Mouse (Mus musculus) hindbrain, embryonic 16.5 days (tissue): Measurements from ENCODE around the gene Nol7. TPM values are rescaled to one million over a fixed set of nuclear protein-coding genes. Genes with fewer than 3 reads are reported as not detected.
A peak's percentile ranks its signal among the peaks of the same experiment; 100 is the strongest.

Experiments used
- ATAC-seq: fragments of 200-750 bp; cut with Nextera tagmentation; 2 replicates; pipeline ENCODE4 v1.8.0; 2017; ENCODE audit warnings: moderate TSS enrichment, moderate library complexity
- H3K27ac ChIP-seq: fragments of 300-500 bp; sonication (generic); 2 replicates; pipeline ENCODE4 v1.5.1; 2014; ENCODE audit warnings: low read depth, mild to moderate bottlenecking, control low read depth, low read length, moderate library complexity
- H3K27me3 ChIP-seq: fragments of 300-500 bp; sonication (generic); replicated peaks from 2 replicates; pipeline ENCODE4 v1.6.1; 2014; ENCODE audit warnings: low read length; ENCODE audit not compliant: control insufficient read depth, insufficient read depth
- H3K36me3 ChIP-seq: fragments of 300-500 bp; sonication (generic); 2 replicates; pipeline ENCODE4 v1.6.1; 2014; ENCODE audit warnings: mild to moderate bottlenecking, low read length, moderate library complexity, mixed read lengths; ENCODE audit not compliant: control insufficient read depth, insufficient read depth
- H3K4me1 ChIP-seq: fragments of 300-500 bp; sonication (generic); 2 replicates; pipeline ENCODE4 v1.6.1; 2014; ENCODE audit warnings: low read depth, low read length; ENCODE audit not compliant: control insufficient read depth, insufficient read depth
- H3K4me2 ChIP-seq: fragments of 300-500 bp; sonication (generic); 2 replicates; pipeline ENCODE4 v1.6.1; 2014; ENCODE audit warnings: mild to moderate bottlenecking, low read length, control low read depth, moderate library complexity
- H3K4me3 ChIP-seq: fragments of 300-500 bp; sonication (generic); 2 replicates; pipeline ENCODE4 v1.5.1; 2014; ENCODE audit warnings: mild to moderate bottlenecking, low read length, control low read depth, moderate library complexity
- H3K9ac ChIP-seq: fragments of 300-500 bp; sonication (generic); 2 replicates; pipeline ENCODE4 v1.6.1; 2014; ENCODE audit warnings: low read depth, mild to moderate bottlenecking, control low read depth, low read length, moderate library complexity
- H3K9me3 ChIP-seq: fragments of 300-500 bp; sonication (generic); 2 replicates; pipeline ENCODE4 v1.6.1; 2014; ENCODE audit warnings: mild to moderate bottlenecking, low read length, moderate library complexity; ENCODE audit not compliant: control insufficient read depth
- WGBS: fragments of 180-500 bp; shearing (Covaris S2); extraction: QIAGEN DNeasy Blood & Tissue Kit; methylation state at CpG from one replicate; pipeline ENCODE4 v1.1.7; 2014; 5-methylcytosine and 5-hydroxymethylcytosine counted together
- polyA plus RNA-seq: library from polyadenylated mRNA; unstranded; fragments of >200 nt; fragmentation: Nextera tagmentation; extraction: Ambion mirVana; gene quantifications from 2 replicates; pipeline ENCODE4 v1.2.1, GENCODE M21; 2015

Gene Nol7
- polyA plus RNA-seq, 1 experiment from 2014 or later: 140 TPM

DNA sequence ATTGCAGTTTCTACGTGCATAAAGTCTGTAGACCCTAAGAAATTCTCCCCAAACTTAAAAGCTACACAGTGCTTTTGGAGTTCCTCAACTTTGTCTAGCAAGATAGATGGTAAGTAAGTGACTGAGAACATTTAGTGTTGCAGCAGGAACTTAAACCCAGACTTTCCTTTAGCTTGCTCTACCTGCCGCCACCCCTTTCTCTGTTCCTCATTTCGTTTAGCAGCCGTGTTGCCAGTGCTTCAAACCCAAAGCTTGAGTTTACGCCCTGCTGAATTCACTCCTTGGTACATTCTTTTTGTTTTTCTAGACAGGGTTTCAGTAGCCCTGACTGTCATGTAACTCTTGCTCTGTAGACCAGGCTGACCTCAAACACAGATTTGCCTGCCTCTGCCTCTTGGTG, 1.4 kb downstream of the Nol7 start:
- H3K4me2 ChIP-seq: peak overlapping the region; percentile 86
- H3K36me3 ChIP-seq: peaks cover 12% of the 10 kb centered on the region
- H3K9ac ChIP-seq: no peak overlapping the region
- no peak overlapping the region for H3K27ac ChIP-seq
- no peak overlapping the region for H3K4me3 ChIP-seq
- no peaks in the 10 kb centered on the region for H3K9me3 ChIP-seq
- WGBS: 90% methylated on average over 5 of the region's 5 CpGs
- peaks cover 8% of the 10 kb centered on the region for H3K4me1 ChIP-seq
- H3K27me3 ChIP-seq: no peaks in the 10 kb centered on the region
- ATAC-seq: no peak

- Histone ChIP-seq H3K9me3 (no peaks in the 10 kb centered on the region), H3K4me1 (no peaks in the 10 kb centered on the region), H3K27ac (no peak overlapping the region), H3K36me3 (peaks cover 28% of the 10 kb centered on the region), H3K4me3 (no peak overlapping the region), H3K4me2 (no peak overlapping the region), H3K27me3 (no peaks in the 10 kb centered on the region), H3K9ac (no peak overlapping the region)
- WGBS: 92% methylated on average over 7 of the region's 7 CpGs
- no peak for ATAC-seq
Measured at GRCm38 (mm10) chr13:43412311-43412710, 14.1 kb downstream of the Nol7 start.

- H3K36me3 ChIP-seq: peaks cover 23% of the 10 kb centered on the region
- no peaks in the 10 kb centered on the region for H3K27me3 ChIP-seq
- no peak overlapping the region for H3K4me2 ChIP-seq
- no peaks in the 10 kb centered on the region for H3K9me3 ChIP-seq
- no peak for ATAC-seq
- 92% methylated on average over 2 of the region's 2 CpGs for WGBS
- H3K4me3 ChIP-seq: no peak overlapping the region
- H3K27ac ChIP-seq: no peak overlapping the region
- H3K4me1 ChIP-seq: no peaks in the 10 kb centered on the region
- no peak overlapping the region for H3K9ac ChIP-seq
Measured at GRCm38 (mm10) chr13:43413611-43414010, 15.4 kb downstream of the Nol7 start.

- H3K4me2 ChIP-seq: no peak overlapping the region
- 90% methylated on average over 1 of the region's 1 CpGs for WGBS
- no peaks in the 10 kb centered on the region for H3K9me3 ChIP-seq
- no peaks in the 10 kb centered on the region for H3K4me1 ChIP-seq
- H3K9ac ChIP-seq: no peak overlapping the region
- no peak overlapping the region for H3K27ac ChIP-seq
- no peaks in the 10 kb centered on the region for H3K27me3 ChIP-seq
- H3K36me3 ChIP-seq: peaks cover 30% of the 10 kb centered on the region
- no peak for ATAC-seq
- H3K4me3 ChIP-seq: no peak overlapping the region
Measured at GRCm38 (mm10) chr13:43415249-43415648, 17.1 kb downstream of the Nol7 start.

DNA sequence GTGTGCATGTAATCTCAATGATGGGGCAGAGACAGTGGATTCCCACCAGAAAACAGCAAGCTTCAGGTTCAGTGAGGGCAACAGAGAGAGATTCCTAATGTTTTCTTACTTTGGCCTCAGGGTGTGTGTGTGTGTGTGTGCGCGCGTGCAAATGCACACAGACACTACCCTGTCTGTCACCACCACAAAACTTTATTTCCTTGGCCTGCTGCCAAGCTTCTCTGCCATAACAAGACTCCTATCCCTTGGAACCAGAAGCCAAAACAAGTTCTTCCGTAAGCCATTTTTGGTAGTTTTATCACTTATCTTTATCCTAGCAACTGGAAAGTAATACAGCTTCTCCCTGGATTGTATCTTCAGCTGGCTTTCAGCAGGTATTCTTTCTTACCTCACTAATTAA, 30.2 kb downstream of the Nol7 start:
- H3K4me1 ChIP-seq: no peaks in the 10 kb centered on the region
- 91% methylated on average over 4 of the region's 4 CpGs for WGBS
- no peak overlapping the region for H3K9ac ChIP-seq
- no peak for ATAC-seq
- H3K9me3 ChIP-seq: no peaks in the 10 kb centered on the region
- H3K4me3 ChIP-seq: no peak overlapping the region
- H3K27me3 ChIP-seq: no peaks in the 10 kb centered on the region
- no peak overlapping the region for H3K27ac ChIP-seq
- no peak overlapping the region for H3K4me2 ChIP-seq
- H3K36me3 ChIP-seq: peaks cover 8% of the 10 kb centered on the region

GRCm38 (mm10) chr13:43433395-43433794, 35.2 kb downstream of the Nol7 start:
- H3K9me3 ChIP-seq: no peaks in the 10 kb centered on the region
- ATAC-seq: no peak
- H3K27me3 ChIP-seq: no peaks in the 10 kb centered on the region
- H3K36me3 ChIP-seq: peaks cover 5% of the 10 kb centered on the region; the same call in 1 of the 2 replicates
- no peak overlapping the region for H3K4me3 ChIP-seq
- H3K9ac ChIP-seq: no peak overlapping the region
- no peak overlapping the region for H3K27ac ChIP-seq
- no peaks in the 10 kb centered on the region for H3K4me1 ChIP-seq
- WGBS: 85% methylated on average over 2 of the region's 2 CpGs
- H3K4me2 ChIP-seq: no peak overlapping the region

- no peaks in the 10 kb centered on the region for H3K9me3 ChIP-seq
- H3K36me3 ChIP-seq: no peaks in the 10 kb centered on the region
- no peak overlapping the region for H3K27ac ChIP-seq
- no peak overlapping the region for H3K4me2 ChIP-seq
- no peaks in the 10 kb centered on the region for H3K27me3 ChIP-seq
- no peak overlapping the region for H3K4me3 ChIP-seq
- no peak overlapping the region for H3K9ac ChIP-seq
- WGBS: 95% methylated on average over 1 of the region's 1 CpGs
- H3K4me1 ChIP-seq: peaks cover 3% of the 10 kb centered on the region; the same call in 1 of the 2 replicates
- no peak for ATAC-seq
Measured at GRCm38 (mm10) chr13:43440376-43440775, 42.2 kb downstream of the Nol7 start.

DNA sequence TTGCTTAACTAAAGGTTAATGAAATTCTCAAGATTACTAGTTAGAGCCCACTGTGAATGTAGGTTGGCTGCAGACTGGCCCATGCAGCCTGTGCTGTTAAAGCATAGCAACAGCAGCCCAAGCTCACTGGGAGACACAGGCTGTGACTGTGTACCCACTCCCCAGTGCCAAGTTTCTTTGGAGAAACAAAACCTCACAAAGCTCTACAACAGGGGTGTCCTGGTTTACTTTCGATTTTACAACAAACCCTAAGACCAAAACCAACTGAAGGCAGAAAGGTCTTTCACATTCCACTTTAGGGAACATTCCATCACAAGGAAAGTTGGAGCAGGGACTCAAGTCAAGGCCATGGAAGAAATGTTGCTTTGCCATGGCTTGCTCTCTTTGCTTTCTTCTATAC, 44.4 kb downstream of the Nol7 start:
- ATAC-seq: no peak
- WGBS: 87% methylated on average over 1 of the region's 1 CpGs
- no peak overlapping the region for H3K27ac ChIP-seq
- no peaks in the 10 kb centered on the region for H3K36me3 ChIP-seq
- no peaks in the 10 kb centered on the region for H3K27me3 ChIP-seq
- no peak overlapping the region for H3K4me2 ChIP-seq
- H3K9ac ChIP-seq: no peak overlapping the region
- no peaks in the 10 kb centered on the region for H3K9me3 ChIP-seq
- H3K4me1 ChIP-seq: peaks cover 3% of the 10 kb centered on the region
- no peak overlapping the region for H3K4me3 ChIP-seq

DNA sequence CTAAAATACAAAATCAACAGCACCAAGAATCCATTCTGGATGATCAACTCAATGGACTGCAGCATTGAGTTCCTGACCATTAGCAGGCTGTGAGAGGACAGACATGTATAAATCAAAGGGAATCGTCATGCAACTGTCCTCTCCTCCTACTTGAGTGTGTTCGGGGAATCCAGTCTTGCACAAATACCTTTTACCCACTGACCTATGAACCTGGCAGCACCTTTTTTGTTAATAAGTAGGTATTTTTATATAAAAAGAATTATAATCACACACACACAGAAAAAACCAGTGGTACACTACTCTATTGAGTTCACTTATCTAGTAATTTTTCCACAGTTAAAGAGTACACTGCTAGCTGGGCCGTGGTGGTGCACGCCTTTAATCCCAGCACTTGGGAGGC, 45.5 kb downstream of the Nol7 start:
- no peaks in the 10 kb centered on the region for H3K36me3 ChIP-seq
- H3K4me3 ChIP-seq: no peak overlapping the region
- no peak overlapping the region for H3K4me2 ChIP-seq
- no peaks in the 10 kb centered on the region for H3K9me3 ChIP-seq
- 96% methylated on average over 4 of the region's 4 CpGs for WGBS
- no peak overlapping the region for H3K27ac ChIP-seq
- no peaks in the 10 kb centered on the region for H3K27me3 ChIP-seq
- H3K9ac ChIP-seq: no peak overlapping the region
- ATAC-seq: no peak
- H3K4me1 ChIP-seq: peaks cover 3% of the 10 kb centered on the region

DNA sequence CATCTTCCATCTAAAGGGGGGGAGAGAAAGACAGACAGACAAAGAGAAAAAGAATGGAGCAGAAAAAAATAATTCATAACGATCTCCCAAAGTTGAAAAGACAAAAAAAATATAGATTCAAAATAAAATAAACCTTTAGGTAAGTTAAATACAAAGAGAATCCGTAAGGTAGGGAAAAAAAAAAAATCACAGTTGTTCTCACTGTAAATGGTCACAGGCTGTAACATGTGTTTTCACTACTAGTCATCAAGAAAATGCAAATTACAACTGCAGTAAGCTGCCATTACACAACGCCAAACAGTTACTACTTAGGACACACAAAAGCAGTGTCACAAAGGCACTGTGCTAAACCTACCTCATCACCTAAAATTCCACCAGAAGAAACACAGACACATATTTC, 46.5 kb downstream of the Nol7 start:
- H3K4me1 ChIP-seq: peaks cover 3% of the 10 kb centered on the region
- no peaks in the 10 kb centered on the region for H3K36me3 ChIP-seq
- H3K4me2 ChIP-seq: no peak overlapping the region
- no peaks in the 10 kb centered on the region for H3K9me3 ChIP-seq
- no peaks in the 10 kb centered on the region for H3K27me3 ChIP-seq
- ATAC-seq: no peak
- WGBS: 92% methylated on average over 3 of the region's 3 CpGs
- no peak overlapping the region for H3K27ac ChIP-seq
- H3K9ac ChIP-seq: no peak overlapping the region
- H3K4me3 ChIP-seq: no peak overlapping the region
